Mouse (Mus musculus) monocyte, adult 5-6 weeks (primary cell): Measurements from ENCODE around the gene Carmil1. TPM values are rescaled to one million over a fixed set of nuclear protein-coding genes. Genes with fewer than 3 reads are reported as not detected.
A peak's percentile ranks its signal among the peaks of the same experiment; 100 is the strongest.
"Not testable (repeated sequence)": the region's sequence is repeated elsewhere in the genome, so short reads cannot be mapped to it uniquely, and the experiment has no call there.

Experiments used
- ATAC-seq: fragments of 153-309, 156-312 bp; replicated peaks from 2 replicates; pipeline ENCODE4 v1.8.0; 2017; ENCODE audit warnings: mild to moderate bottlenecking; ENCODE audit not compliant: low TSS enrichment, insufficient number of reproducible peaks, severe bottlenecking, poor library complexity, low FRiP score
- total RNA-seq: library from RNA; stranded (forward); fragments of 200-1000, 200-491, 200-594 nt; gene quantifications from 3 replicates; pipeline ENCODE4 v1.2.3, GENCODE M21; 2017

Carmil1 gene
- total RNA-seq, 1 experiment from 2014 or later = 6.1 TPM

- no peak for ATAC-seq
These were observed 151.9 kb downstream of the Carmil1 start for GRCm38 (mm10) chr13:24128731-24129130.

- no peak for ATAC-seq
These were observed 154.7 kb downstream of the Carmil1 start for GRCm38 (mm10) chr13:24125865-24126264.

- ATAC-seq = no peak
These were observed 163.3 kb downstream of the Carmil1 start for GRCm38 (mm10) chr13:24117181-24117812.

- ATAC-seq = peak; percentile 66; the same call in 1 of the 2 replicates
These were observed 167.8 kb downstream of the Carmil1 start for GRCm38 (mm10) chr13:24112689-24113348.

- no peak for ATAC-seq
These were observed 170.3 kb downstream of the Carmil1 start for GRCm38 (mm10) chr13:24110329-24110728.

DNA sequence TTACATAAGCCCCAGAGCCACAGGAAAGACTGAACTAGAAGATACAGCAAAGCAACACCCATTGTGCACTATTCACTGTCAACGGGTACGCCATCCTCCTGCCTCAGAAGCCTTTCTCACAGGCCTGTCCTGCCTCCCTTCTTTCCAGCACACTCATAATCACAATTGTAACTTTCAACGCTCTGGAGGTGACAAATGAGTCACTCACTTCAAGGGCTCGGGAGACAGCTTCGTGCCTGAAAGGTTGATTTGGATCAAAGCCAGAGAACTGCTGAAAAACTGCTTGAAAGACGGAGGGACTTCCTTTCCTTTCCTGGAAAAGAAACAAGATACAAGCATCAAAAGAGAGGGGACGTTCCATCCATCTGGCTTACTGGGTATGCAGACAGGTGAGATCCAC is 172.3 kb downstream of the Carmil1 start:
- ATAC-seq = no peak

DNA sequence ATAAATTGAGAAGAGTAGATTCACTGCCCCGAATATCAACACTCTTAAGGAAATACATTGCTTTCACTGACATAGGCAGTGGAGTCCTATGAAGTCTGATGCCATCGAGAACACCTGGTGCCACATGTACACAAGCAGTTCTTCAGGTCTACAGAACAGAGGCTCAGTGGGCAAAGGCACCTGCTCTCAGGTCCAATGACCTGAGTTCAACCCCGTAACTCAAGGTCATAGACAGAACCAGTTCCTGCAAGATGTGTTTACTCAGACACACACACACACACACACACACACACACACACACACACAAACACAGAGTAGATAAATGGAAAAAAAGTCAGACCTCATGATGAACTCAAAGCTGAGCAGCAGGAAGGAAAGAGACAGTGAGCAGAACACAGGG is 173.5 kb downstream of the Carmil1 start:
- no peak for ATAC-seq

GRCm38 (mm10) chr13:24105838-24106237 is 174.8 kb downstream of the Carmil1 start:
- no peak for ATAC-seq

DNA sequence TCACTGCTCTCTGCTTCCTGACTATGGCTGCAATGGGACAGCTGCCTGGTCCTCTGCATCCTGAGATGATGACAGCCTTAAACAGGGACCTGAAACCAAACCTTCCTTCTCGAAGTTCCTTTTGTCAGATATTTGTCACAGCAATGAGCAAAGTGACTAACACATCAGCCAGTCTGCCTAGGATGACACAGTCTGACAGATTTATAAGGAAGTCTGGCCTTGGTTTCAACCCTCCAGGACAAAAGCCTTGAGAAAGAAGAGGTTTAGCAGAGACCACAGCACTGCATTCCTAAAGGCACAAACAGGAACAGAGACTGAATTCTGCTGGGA is 175.3 kb downstream of the Carmil1 start:
- ATAC-seq = peak; percentile 51

- ATAC-seq = not testable (repeated sequence)
These were observed 175.8 kb downstream of the Carmil1 start for GRCm38 (mm10) chr13:24104611-24105339.

- peak; percentile 64 for ATAC-seq
These were observed 176.6 kb downstream of the Carmil1 start for GRCm38 (mm10) chr13:24104016-24104415.

DNA sequence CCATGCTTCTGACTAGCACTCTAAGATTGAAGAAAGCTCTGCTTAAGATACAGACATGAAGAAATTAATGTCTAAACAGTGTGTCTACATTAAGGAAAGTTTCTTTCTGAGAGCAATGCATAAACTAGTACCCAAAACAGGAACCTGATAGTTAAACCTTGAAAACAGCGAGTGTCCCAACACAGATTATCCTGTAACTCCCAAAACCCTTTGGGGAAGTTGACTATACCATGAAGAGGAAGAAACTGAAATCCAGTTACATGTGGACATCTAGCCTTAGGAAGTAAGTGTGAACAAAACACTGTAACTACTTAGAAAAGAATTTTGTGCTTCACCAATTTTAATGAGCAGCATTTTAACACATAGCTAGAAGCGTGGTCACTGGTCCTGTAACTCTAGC is 177.4 kb downstream of the Carmil1 start:
- peak; percentile 57 for ATAC-seq

DNA sequence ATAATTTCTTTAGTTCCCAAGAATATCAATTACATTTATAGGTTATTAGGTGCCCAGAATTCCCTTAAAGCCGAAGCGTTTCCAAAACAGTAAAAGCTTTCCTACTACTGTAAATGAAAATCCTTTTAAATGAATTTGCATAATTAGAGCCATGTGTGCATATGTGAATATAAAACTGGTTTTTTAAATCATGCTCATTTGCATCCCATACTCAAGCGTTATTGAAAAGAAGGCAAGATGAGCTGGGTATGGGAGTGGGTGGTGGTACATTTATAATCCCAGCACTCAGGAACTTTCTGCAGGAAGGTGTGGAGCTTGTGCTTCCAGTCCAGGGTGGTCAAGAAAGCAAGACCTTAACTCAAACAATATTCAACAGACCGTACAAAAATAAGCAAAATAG is 178.3 kb downstream of the Carmil1 start:
- ATAC-seq = no peak

- ATAC-seq = no peak
These were observed 179.2 kb downstream of the Carmil1 start for GRCm38 (mm10) chr13:24101157-24102130.

DNA sequence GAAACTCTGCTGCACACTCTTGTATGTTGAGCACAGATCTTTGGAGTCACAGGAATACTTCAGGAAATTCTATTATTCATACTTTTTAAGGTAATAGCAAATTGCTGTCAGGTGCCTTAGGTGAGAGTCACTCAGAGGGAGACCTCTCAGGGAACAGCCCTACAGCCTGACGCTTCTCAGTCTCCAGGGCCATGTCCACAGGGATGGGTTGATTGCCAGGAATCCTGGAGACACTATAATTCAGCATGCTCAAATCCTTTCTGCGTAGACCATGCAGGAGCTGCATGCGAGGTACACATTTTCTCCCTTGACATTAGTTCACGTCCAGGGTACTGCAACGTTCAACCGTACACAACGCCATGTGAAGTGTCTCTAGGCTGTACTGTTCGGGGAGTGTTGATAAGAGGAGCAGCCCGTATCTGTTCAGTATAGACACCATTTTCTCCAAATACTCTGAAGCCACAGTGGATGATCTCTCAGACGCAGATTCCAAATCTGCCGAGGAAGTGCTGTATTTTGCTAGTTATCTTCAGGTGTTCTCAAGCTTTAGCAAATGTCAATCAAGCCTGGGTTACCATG is 180.0 kb downstream of the Carmil1 start:
- no peak for ATAC-seq

DNA sequence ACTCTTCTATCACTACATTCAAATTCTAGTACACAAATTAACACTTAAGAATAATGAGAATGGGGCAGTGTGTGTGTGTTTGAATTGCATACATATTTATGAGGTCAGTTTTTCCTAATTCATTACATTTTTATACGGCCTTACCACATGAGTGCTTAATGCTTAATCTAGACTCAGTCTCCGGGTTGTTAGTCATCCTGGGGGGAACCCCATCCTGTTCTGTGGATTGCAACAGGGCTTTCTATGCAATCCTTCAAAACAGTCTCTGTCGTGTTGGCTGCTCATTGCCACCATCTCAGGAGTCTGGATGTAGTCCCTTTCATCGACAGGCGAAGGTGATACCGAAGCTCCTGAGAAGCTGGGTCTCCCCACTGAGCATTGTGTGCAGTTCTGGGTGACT is 184.0 kb downstream of the Carmil1 start:
- no peak for ATAC-seq

- ATAC-seq = peak; percentile 91
These were observed 185.6 kb downstream of the Carmil1 start for GRCm38 (mm10) chr13:24094825-24095547.

- ATAC-seq = no peak
These were observed 187.5 kb downstream of the Carmil1 start for GRCm38 (mm10) chr13:24093108-24093507.
